Mouse (Mus musculus): ENCODE measurements around the gene Heatr5b.

DNA sequence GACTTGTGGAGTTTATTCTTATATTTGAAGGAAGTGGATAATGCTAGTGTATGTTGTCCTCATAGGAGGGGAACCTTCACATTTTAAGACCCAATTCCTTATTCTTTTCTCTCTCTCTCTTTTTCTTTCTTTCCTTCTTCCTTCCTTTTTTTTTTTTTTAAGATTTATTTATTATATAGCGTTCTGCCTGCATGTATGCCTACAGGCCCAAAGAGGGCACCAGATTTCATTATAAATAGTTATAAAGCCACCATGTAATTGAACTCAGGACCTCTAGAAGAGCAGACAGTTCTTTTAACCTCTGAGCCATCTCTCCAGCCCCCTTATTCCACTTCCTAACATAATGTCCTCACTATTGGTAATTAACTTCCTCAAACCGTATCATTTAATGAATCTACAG lies 892 bp upstream of the Heatr5b start:
- no peak for TF ChIP-seq CTCF (IDR thresholded peaks at IDR 0.05; ENCODE audit: low read depth, low read length)
- no peak for TF ChIP-seq POLR2A (IDR thresholded peaks at IDR 0.05; ENCODE audit: extremely low read depth, insufficient read depth, low read length)

Data from liver, adult 2 months (tissue).